Mouse (Mus musculus): ENCODE measurements at regions not wholly inside any gene's neighbourhood (a gene's known extent, or its start where the extent isn't known, plus 50 kb on each side); places are given as distances from the start of the nearest gene placed in this dataset.
A peak's percentile ranks its signal among the peaks of the same experiment; 100 is the strongest.
"Not testable (repeated sequence)": the region's sequence is repeated elsewhere in the genome, so short reads cannot be mapped to it uniquely, and the experiment has no call there.

DNA sequence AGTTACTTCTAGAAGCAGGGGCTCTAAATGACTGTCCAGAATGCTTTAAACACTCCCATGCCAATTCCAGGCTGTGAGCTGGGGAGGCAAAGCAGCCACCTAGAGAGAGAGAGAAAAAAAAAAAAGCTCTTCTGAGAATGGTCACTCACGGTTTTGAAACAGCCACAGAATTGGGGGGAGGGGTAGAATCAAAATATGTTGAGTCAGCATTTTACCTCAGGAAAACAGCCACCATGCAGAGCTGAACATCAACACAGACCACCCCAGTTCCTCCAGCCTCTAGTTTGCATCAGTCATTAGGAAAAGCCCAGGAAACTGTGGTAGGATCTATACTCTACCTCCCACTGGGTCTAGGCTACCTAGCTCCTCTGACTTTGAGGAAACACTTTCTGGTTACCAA is 124.1 kb upstream of the Gm5150 start:
- Histone ChIP-seq H3K9me3 (ENCODE audit: control insufficient read depth, insufficient read depth, low read depth, low read length) (no peaks in the 10 kb centered on the region), H3K9ac (ENCODE audit: insufficient read depth, low read depth, low read length, poor library complexity, severe bottlenecking) (no peak overlapping the region), H3K4me1 (ENCODE audit: control insufficient read depth in 2 of 2, insufficient read depth in 2 of 2, low read length in 2 of 2, poor library complexity in 1 of 2) (0 out of 4 replicates have a peak, but pooled peaks cover 0 to 2% of the 10 kb centered on the region in 2 experiments), H3K4me3 (ENCODE audit: insufficient read depth in 1 of 2, low read depth in 1 of 2, low read length in 2 of 2, poor library complexity in 1 of 2, severe bottlenecking in 1 of 2) (no peak overlapping the region), H3K27ac (ENCODE audit: insufficient read depth, low read depth, low read length, poor library complexity, severe bottlenecking) (no peak overlapping the region), H3K36me3 (ENCODE audit: control insufficient read depth, insufficient read depth, low read length, poor library complexity, severe bottlenecking) (no peaks in the 10 kb centered on the region)
- in situ Hi-C loops (cut with MboI; ENCODE audit: low sequenced_read_pairs in 2 of 2, unreplicated experiment in 2 of 2), result no loop called here
- DNase-seq (ENCODE audit: low read depth, low spot score), result no peak
- no peak for TF ChIP-seq ZNF384 (IDR thresholded peaks at IDR 0.05; ENCODE audit: low read depth, low read length)
- TF ChIP-seq ZC3H11A (IDR thresholded peaks at IDR 0.05; ENCODE audit: borderline replicate concordance, low read depth, low read length), result no peak
- TF ChIP-seq CHD2 (IDR thresholded peaks at IDR 0.05; ENCODE audit: low read depth, low read length), result no peak
- no peak for TF ChIP-seq HCFC1 (IDR thresholded peaks at IDR 0.05; ENCODE audit: borderline replicate concordance, insufficient read depth, low read length)
- TF ChIP-seq MAFK (IDR thresholded peaks at IDR 0.05; ENCODE audit: insufficient read depth, low read depth, low read length), result peak; percentile 98

DNA sequence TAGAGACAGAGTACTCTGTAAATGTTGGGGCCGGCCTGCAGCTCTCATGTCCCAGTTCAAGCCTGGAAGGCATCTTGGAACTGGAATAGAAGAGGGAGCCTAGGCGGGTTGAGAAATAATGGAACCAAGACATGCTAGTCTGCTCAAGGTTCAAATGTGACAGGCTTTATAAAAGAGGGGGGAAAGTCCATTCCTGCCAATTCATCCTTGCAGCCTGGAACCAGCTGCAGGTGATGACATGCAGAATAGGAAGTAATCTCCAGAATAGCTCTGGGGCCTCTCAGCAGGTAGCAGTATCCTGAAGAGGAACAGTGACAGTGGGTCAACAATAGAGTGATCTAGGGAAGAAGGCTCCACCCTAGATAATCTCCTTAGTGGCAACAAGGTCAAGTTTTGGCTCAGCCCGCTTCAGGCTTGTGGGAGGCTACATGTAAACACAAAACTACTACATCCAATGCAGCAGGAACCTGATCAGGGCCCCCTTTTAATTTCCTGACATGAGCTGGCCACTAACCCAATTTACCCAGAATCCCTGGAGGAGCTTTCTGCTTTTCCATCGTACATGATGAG is 119.2 kb upstream of the Gm5150 start:
- 0 out of 2 replicates have a peak, but pooled peaks have one; percentile 3 for TF ChIP-seq MAFK (IDR thresholded peaks at IDR 0.05; ENCODE audit: insufficient read depth, low read depth, low read length)
- H3K9me3 ChIP-seq (ENCODE audit: control insufficient read depth, insufficient read depth, low read depth, low read length); H3K36me3 ChIP-seq (ENCODE audit: control insufficient read depth, insufficient read depth, low read length, poor library complexity, severe bottlenecking); in situ Hi-C loops (cut with MboI; ENCODE audit: low sequenced_read_pairs in 2 of 2, unreplicated experiment in 2 of 2); H3K4me3 ChIP-seq (ENCODE audit: insufficient read depth in 1 of 2, low read depth in 1 of 2, low read length in 2 of 2, poor library complexity in 1 of 2, severe bottlenecking in 1 of 2); DNase-seq (ENCODE audit: low read depth, low spot score); H3K9ac ChIP-seq (ENCODE audit: insufficient read depth, low read depth, low read length, poor library complexity, severe bottlenecking); H3K4me1 ChIP-seq (ENCODE audit: control insufficient read depth in 2 of 2, insufficient read depth in 2 of 2, low read length in 2 of 2, poor library complexity in 1 of 2); H3K27ac ChIP-seq (ENCODE audit: insufficient read depth, low read depth, low read length, poor library complexity, severe bottlenecking): not testable (repeated sequence)

DNA sequence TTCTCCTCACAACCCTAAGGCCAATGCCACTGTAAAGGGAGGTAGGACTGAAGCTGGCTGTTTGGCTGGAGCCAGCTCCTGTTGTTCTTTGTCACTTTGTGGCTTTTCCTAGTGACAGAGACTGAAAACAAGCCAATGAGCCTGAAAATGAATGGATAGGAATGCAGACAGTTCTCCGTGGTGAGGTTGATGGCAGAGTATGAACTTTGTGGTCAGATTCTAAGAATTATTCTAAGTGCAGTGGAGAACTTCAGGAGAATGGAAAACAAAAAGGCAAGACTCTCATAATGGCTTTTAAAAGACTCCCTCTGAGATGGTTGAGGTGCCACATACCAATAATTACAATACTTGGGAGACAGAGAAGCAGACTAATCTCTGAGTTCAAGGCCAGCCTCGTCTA is 109.7 kb upstream of the Gm5150 start:
- no peak for TF ChIP-seq HCFC1 (IDR thresholded peaks at IDR 0.05; ENCODE audit: borderline replicate concordance, insufficient read depth, low read length)
- no peak for TF ChIP-seq CHD2 (IDR thresholded peaks at IDR 0.05; ENCODE audit: low read depth, low read length)
- TF ChIP-seq MAFK (IDR thresholded peaks at IDR 0.05; ENCODE audit: insufficient read depth, low read depth, low read length), result no peak
- TF ChIP-seq ZC3H11A (IDR thresholded peaks at IDR 0.05; ENCODE audit: borderline replicate concordance, low read depth, low read length), result no peak
- TF ChIP-seq ZNF384 (IDR thresholded peaks at IDR 0.05; ENCODE audit: low read depth, low read length), result no peak
- H3K36me3 ChIP-seq (ENCODE audit: control insufficient read depth, insufficient read depth, low read length, poor library complexity, severe bottlenecking), result no peaks in the 10 kb centered on the region
- in situ Hi-C loops (cut with MboI; ENCODE audit: low sequenced_read_pairs in 2 of 2, unreplicated experiment in 2 of 2), result no loop called here

DNA sequence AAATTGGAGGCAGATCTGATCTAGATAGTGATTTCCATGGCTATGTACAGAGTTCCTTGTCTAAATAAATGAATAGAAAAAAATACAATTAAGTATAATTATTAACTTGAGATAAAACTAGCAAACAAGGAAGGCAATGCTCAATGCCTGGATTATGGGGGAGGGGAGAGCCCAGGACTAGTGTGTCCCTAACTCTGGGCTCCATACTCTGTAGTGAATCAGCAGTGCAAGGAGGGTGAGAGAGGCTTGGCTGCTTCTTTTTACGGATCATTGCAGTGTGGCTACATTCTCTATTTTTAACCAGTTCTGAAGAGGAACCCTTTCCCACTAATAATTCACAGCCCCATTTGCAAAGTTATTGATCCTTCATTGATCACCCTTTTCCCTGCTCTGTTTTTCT is 101.3 kb upstream of the Gm5150 start:
- DNase-seq (ENCODE audit: low read depth, low spot score), result no peak
- Histone ChIP-seq H3K9ac (ENCODE audit: insufficient read depth, low read depth, low read length, poor library complexity, severe bottlenecking) (no peak overlapping the region), H3K9me3 (ENCODE audit: control insufficient read depth, insufficient read depth, low read depth, low read length) (no peaks in the 10 kb centered on the region), H3K36me3 (ENCODE audit: control insufficient read depth, insufficient read depth, low read length, poor library complexity, severe bottlenecking) (no peaks in the 10 kb centered on the region), H3K4me3 (ENCODE audit: insufficient read depth in 1 of 2, low read depth in 1 of 2, low read length in 2 of 2, poor library complexity in 1 of 2, severe bottlenecking in 1 of 2) (no peak overlapping the region), H3K27ac (ENCODE audit: insufficient read depth, low read depth, low read length, poor library complexity, severe bottlenecking) (no peak overlapping the region), H3K4me1 (ENCODE audit: control insufficient read depth in 2 of 2, insufficient read depth in 2 of 2, low read length in 2 of 2, poor library complexity in 1 of 2) (no peaks in the 10 kb centered on the region)
- TF ChIP-seq CHD2 (IDR thresholded peaks at IDR 0.05; ENCODE audit: low read depth, low read length) (no peak), ZC3H11A (IDR thresholded peaks at IDR 0.05; ENCODE audit: borderline replicate concordance, low read depth, low read length) (no peak), ZNF384 (IDR thresholded peaks at IDR 0.05; ENCODE audit: low read depth, low read length) (no peak), HCFC1 (IDR thresholded peaks at IDR 0.05; ENCODE audit: borderline replicate concordance, insufficient read depth, low read length) (no peak), MAFK (IDR thresholded peaks at IDR 0.05; ENCODE audit: insufficient read depth, low read depth, low read length) (no peak)
- in situ Hi-C loops (cut with MboI; ENCODE audit: low sequenced_read_pairs in 2 of 2, unreplicated experiment in 2 of 2), result no loop called here

More for the DNA sequence above, 109.7 kb upstream of the Gm5150 start:
- Histone ChIP-seq H3K27ac (ENCODE audit: insufficient read depth, low read depth, low read length, poor library complexity, severe bottlenecking) (no peak overlapping the region), H3K9me3 (ENCODE audit: control insufficient read depth, insufficient read depth, low read depth, low read length) (no peaks in the 10 kb centered on the region), H3K9ac (ENCODE audit: insufficient read depth, low read depth, low read length, poor library complexity, severe bottlenecking) (no peak overlapping the region), H3K4me3 (ENCODE audit: insufficient read depth in 1 of 2, low read depth in 1 of 2, low read length in 2 of 2, poor library complexity in 1 of 2, severe bottlenecking in 1 of 2) (no peak overlapping the region), H3K4me1 (ENCODE audit: control insufficient read depth in 2 of 2, insufficient read depth in 2 of 2, low read length in 2 of 2, poor library complexity in 1 of 2) (no peaks in the 10 kb centered on the region)
- DNase-seq (ENCODE audit: low read depth, low spot score), result no peak

DNA sequence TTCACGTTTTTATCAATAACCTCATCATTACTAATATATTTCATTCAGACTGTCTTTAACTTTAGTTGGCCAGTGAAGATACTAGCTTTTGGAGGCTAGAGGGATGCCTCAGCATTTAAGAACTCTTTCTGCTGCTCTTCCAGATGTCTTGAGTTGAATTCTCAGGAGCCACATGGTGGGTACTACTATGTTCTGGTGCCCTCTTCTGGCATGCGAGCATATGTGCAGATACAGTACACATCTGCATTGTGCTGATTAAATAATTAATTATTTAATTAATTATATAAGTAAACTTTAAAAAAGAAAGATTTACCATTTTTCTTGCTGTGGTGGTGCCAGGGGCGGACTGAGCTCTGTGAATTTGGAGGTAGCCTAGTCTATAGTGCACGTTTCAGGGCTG is 98.8 kb upstream of the Gm5150 start:
- Histone ChIP-seq H3K9me3 (ENCODE audit: control insufficient read depth, insufficient read depth, low read depth, low read length) (no peaks in the 10 kb centered on the region), H3K4me3 (ENCODE audit: insufficient read depth in 1 of 2, low read depth in 1 of 2, low read length in 2 of 2, poor library complexity in 1 of 2, severe bottlenecking in 1 of 2) (no peak overlapping the region), H3K4me1 (ENCODE audit: control insufficient read depth in 2 of 2, insufficient read depth in 2 of 2, low read length in 2 of 2, poor library complexity in 1 of 2) (no peaks in the 10 kb centered on the region), H3K9ac (ENCODE audit: insufficient read depth, low read depth, low read length, poor library complexity, severe bottlenecking) (no peak overlapping the region), H3K36me3 (ENCODE audit: control insufficient read depth, insufficient read depth, low read length, poor library complexity, severe bottlenecking) (no peaks in the 10 kb centered on the region), H3K27ac (ENCODE audit: insufficient read depth, low read depth, low read length, poor library complexity, severe bottlenecking) (no peak overlapping the region)
- TF ChIP-seq ZC3H11A (IDR thresholded peaks at IDR 0.05; ENCODE audit: borderline replicate concordance, low read depth, low read length) (no peak), ZNF384 (IDR thresholded peaks at IDR 0.05; ENCODE audit: low read depth, low read length) (no peak), HCFC1 (IDR thresholded peaks at IDR 0.05; ENCODE audit: borderline replicate concordance, insufficient read depth, low read length) (no peak), CHD2 (IDR thresholded peaks at IDR 0.05; ENCODE audit: low read depth, low read length) (no peak), MAFK (IDR thresholded peaks at IDR 0.05; ENCODE audit: insufficient read depth, low read depth, low read length) (no peak)
- DNase-seq (ENCODE audit: low read depth, low spot score), result no peak
- in situ Hi-C loops (cut with MboI; ENCODE audit: low sequenced_read_pairs in 2 of 2, unreplicated experiment in 2 of 2), result no loop called here

Measured in ES-E14 (cell line).